Mouse (Mus musculus): ENCODE results near the gene Kank1. TPM values are rescaled to one million over a fixed set of nuclear protein-coding genes. Genes with fewer than 3 reads are reported as not detected.

Gene Kank1
- polyA plus RNA-seq, 1 experiment from 2014 or later, result 18.4 TPM

GRCm38 (mm10) chr19:25283665-25284064 is 46.9 kb downstream of the Kank1 start:
- ATAC-seq (replicated peaks; ENCODE audit: low FRiP score, low read depth), result no peak
- no peak overlapping the region for H3K27ac ChIP-seq

DNA sequence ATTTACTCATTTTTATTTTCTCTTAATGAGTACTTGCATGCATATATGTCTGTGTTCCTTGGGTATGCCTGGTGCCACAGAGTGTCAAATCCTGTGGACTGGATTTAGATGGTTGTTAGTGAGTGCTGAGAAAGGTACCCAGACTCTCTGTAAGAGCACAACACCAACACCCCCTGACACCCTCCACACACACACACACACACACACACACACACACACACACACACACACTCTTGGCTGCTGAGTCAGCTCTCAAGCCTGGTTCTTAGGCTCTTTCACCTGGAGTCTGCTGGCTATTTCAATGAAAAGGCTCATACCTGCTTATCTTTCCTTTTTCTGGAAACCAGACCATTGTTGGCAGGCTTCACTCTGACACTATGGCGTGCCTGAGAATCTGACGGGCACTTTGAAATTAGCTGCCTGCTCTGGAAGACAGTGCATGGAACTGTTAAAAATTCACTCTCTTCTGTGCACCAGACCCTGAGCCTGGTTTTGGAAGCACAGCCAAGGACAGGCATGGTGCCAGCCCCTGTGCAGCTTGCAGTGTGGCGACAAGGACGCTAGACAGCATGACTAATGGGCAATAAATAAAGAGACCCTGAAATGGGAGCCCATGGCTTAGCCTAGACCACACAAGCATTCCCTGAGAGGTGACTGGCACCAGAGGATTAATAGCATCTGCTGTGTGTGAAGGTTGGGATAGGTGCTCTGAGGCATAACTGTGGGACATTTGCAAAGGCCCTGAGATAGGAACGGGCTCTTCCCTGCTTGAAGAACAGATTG is 49.2 kb downstream of the Kank1 start:
- ATAC-seq (replicated peaks; ENCODE audit: low FRiP score, low read depth), result peak; percentile 74

More at GRCm38 (mm10) chr19:25283665-25284064, 46.9 kb downstream of the Kank1 start:
- Histone ChIP-seq H3K4me1 (replicated peaks; ENCODE audit: insufficient read depth, low read length) (no peaks in the 10 kb centered on the region), H3K4me3 (replicated peaks; ENCODE audit: low read depth, low read length) (no peak overlapping the region), H3K9ac (ENCODE audit: low read depth, low read length) (no peak overlapping the region), H3K36me3 (ENCODE audit: insufficient read depth, low read length) (no peaks in the 10 kb centered on the region), H3K27me3 (ENCODE audit: insufficient read depth, low read length) (no peaks in the 10 kb centered on the region), H3K4me2 (ENCODE audit: low read length) (no peak overlapping the region), H3K9me3 (replicated peaks; ENCODE audit: low read length) (no peaks in the 10 kb centered on the region)
- TF ChIP-seq CTCF (IDR thresholded peaks at IDR 0.05; ENCODE audit: low read depth), result no peak
- 65% methylated on average over 2 of the region's 2 CpGs for WGBS
- no peak for DNase-seq (ENCODE audit: low spot score)

DNA sequence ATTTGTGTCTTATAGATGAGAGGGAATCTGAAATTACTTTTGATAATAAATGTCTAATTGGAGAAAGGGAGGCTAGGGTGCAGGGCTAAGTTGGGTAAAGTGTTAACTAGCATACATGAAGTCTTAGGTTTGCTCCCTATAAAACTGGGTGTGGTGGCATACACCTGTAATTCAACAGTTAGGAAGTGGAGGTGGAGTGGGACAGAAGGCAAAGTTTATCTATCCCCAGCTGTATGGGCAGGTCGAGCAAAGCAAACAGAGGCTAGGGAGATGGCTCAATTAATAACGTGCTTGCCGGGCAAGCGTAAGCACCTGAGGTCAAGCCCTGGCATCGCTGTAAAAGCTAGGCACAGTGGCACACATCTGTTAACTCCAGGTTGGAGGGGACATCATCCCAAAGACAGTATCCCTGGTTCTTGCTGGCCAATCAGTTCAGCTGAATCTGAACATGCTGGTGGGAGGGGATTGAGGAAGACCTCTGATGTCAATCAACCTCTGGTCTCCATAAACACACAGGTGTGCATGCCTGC is 54.3 kb downstream of the Kank1 start:
- no peak for TF ChIP-seq CTCF (IDR thresholded peaks at IDR 0.05; ENCODE audit: low read depth)
- Histone ChIP-seq H3K4me3 (replicated peaks; ENCODE audit: low read depth, low read length) (no peak overlapping the region), H3K27me3 (ENCODE audit: insufficient read depth, low read length) (no peaks in the 10 kb centered on the region), H3K9me3 (replicated peaks; ENCODE audit: low read length) (no peaks in the 10 kb centered on the region), H3K9ac (ENCODE audit: low read depth, low read length) (no peak overlapping the region), H3K4me2 (ENCODE audit: low read length) (no peak overlapping the region), H3K36me3 (ENCODE audit: insufficient read depth, low read length) (no peaks in the 10 kb centered on the region), H3K4me1 (replicated peaks; ENCODE audit: insufficient read depth, low read length) (no peaks in the 10 kb centered on the region), H3K27ac (no peak overlapping the region)
- no peak for DNase-seq (ENCODE audit: low spot score)
- no peak for ATAC-seq (replicated peaks; ENCODE audit: low FRiP score, low read depth)
- 69% methylated on average over 5 of the region's 5 CpGs for whole genome bisulfite sequencing

More for the DNA sequence above, 49.2 kb downstream of the Kank1 start:
- Histone ChIP-seq H3K4me2 (ENCODE audit: low read length) (no peak overlapping the region), H3K4me3 (replicated peaks; ENCODE audit: low read depth, low read length) (no peak overlapping the region), H3K9me3 (replicated peaks; ENCODE audit: low read length) (no peaks in the 10 kb centered on the region), H3K27ac (no peak overlapping the region), H3K27me3 (ENCODE audit: insufficient read depth, low read length) (no peaks in the 10 kb centered on the region), H3K4me1 (replicated peaks; ENCODE audit: insufficient read depth, low read length) (no peaks in the 10 kb centered on the region), H3K36me3 (ENCODE audit: insufficient read depth, low read length) (no peaks in the 10 kb centered on the region), H3K9ac (ENCODE audit: low read depth, low read length) (no peak overlapping the region)
- no peak for TF ChIP-seq CTCF (IDR thresholded peaks at IDR 0.05; ENCODE audit: low read depth)
- peak; percentile 74 for DNase-seq (ENCODE audit: low spot score)
- WGBS, result 13% methylated on average over 5 of the region's 5 CpGs

DNA sequence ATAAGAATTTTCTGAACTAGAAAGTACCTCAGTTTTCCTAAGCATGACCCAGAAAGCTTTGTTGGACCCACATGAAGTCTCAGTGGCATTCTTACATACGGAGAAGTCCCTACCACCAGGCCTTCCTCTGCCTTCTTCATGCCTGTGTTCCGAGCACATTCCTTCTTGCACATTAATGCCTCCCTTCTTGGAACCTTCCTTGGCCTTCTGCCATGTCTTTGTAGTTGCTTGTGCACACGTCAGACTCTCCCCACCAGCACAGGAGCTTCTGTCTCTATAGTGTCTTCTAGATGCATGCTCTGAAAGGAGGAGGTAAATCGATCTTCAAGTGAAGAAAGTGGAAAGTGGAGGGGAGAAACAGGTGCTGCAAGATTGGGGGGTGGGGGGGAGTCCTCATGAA is 58.4 kb downstream of the Kank1 start:
- H3K9me3 ChIP-seq (replicated peaks; ENCODE audit: low read length), result no peaks in the 10 kb centered on the region
- H3K27me3 ChIP-seq (ENCODE audit: insufficient read depth, low read length), result no peaks in the 10 kb centered on the region
- H3K9ac ChIP-seq (ENCODE audit: low read depth, low read length), result no peak overlapping the region
- H3K4me3 ChIP-seq (replicated peaks; ENCODE audit: low read depth, low read length), result no peak overlapping the region
- H3K4me1 ChIP-seq (replicated peaks; ENCODE audit: insufficient read depth, low read length), result 0 out of 2 replicates have a peak, but pooled peaks cover 4% of the 10 kb centered on the region
- no peak for DNase-seq (ENCODE audit: low spot score)
- no peak overlapping the region for H3K27ac ChIP-seq
- no peak for ATAC-seq (replicated peaks; ENCODE audit: low FRiP score, low read depth)
- H3K36me3 ChIP-seq (ENCODE audit: insufficient read depth, low read length), result no peaks in the 10 kb centered on the region
- 44% methylated on average over 4 of the region's 4 CpGs for WGBS
- TF ChIP-seq CTCF (IDR thresholded peaks at IDR 0.05; ENCODE audit: low read depth), result no peak
- H3K4me2 ChIP-seq (ENCODE audit: low read length), result no peak overlapping the region

DNA sequence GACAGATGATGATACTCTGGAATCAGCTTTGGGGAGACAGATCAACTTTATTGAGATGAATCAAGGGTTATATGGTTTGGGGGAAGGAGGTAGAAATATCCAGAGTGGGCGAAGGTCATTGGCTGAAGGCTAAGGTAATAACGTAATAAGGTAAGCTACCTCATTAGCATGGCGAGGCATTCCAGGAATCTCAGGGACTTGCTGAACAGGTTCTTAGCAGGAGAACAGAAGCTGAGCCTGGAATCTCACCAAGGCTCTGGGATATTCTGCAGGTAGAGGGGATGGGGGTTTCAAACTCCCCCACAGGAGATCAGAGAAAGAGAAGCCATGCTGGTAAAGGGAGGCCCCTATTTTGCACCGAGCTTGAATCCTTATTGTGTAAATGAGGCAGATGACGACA is 60.5 kb downstream of the Kank1 start:
- DNase-seq (ENCODE audit: low spot score) (no peak), ATAC-seq (replicated peaks; ENCODE audit: low FRiP score, low read depth) (no peak)
- H3K4me3 ChIP-seq (replicated peaks; ENCODE audit: low read depth, low read length), result no peak overlapping the region
- H3K4me1 ChIP-seq (replicated peaks; ENCODE audit: insufficient read depth, low read length), result 0 out of 2 replicates have a peak, but pooled peaks cover 4% of the 10 kb centered on the region
- H3K9ac ChIP-seq (ENCODE audit: low read depth, low read length), result no peak overlapping the region
- no peak overlapping the region for H3K27ac ChIP-seq
- H3K27me3 ChIP-seq (ENCODE audit: insufficient read depth, low read length), result no peaks in the 10 kb centered on the region
- TF ChIP-seq CTCF (IDR thresholded peaks at IDR 0.05; ENCODE audit: low read depth), result no peak
- 59% methylated on average over 5 of the region's 5 CpGs for WGBS
- H3K4me2 ChIP-seq (ENCODE audit: low read length), result no peak overlapping the region
- no peaks in the 10 kb centered on the region for H3K36me3 ChIP-seq (ENCODE audit: insufficient read depth, low read length)
- no peaks in the 10 kb centered on the region for H3K9me3 ChIP-seq (replicated peaks; ENCODE audit: low read length)

- WGBS, result 70% methylated on average over 14 of the region's 14 CpGs
- no peak for DNase-seq (ENCODE audit: low spot score)
- TF ChIP-seq CTCF (IDR thresholded peaks at IDR 0.05; ENCODE audit: low read depth), result no peak
- no peak overlapping the region for H3K27ac ChIP-seq
- no peak overlapping the region for H3K9ac ChIP-seq (ENCODE audit: low read depth, low read length)
- H3K27me3 ChIP-seq (ENCODE audit: insufficient read depth, low read length), result no peaks in the 10 kb centered on the region
- H3K4me2 ChIP-seq (ENCODE audit: low read length), result no peak overlapping the region
- ATAC-seq (replicated peaks; ENCODE audit: low FRiP score, low read depth), result peak; percentile 59; the same call in 1 of the 2 replicates
- no peaks in the 10 kb centered on the region for H3K36me3 ChIP-seq (ENCODE audit: insufficient read depth, low read length)
- 0 out of 2 replicates have a peak, but pooled peaks cover 4% of the 10 kb centered on the region for H3K4me1 ChIP-seq (replicated peaks; ENCODE audit: insufficient read depth, low read length)
- no peak overlapping the region for H3K4me3 ChIP-seq (replicated peaks; ENCODE audit: low read depth, low read length)
- H3K9me3 ChIP-seq (replicated peaks; ENCODE audit: low read length), result no peaks in the 10 kb centered on the region
These were observed 63.3 kb downstream of the Kank1 start for GRCm38 (mm10) chr19:25299852-25300670.
